Mouse (Mus musculus): ENCODE data around the gene Ints1. TPM values are rescaled to one million over a fixed set of nuclear protein-coding genes. Genes with fewer than 3 reads are reported as not detected.

The Ints1 gene
- polyA plus RNA-seq, 1 experiment = 43.6 TPM

DNA sequence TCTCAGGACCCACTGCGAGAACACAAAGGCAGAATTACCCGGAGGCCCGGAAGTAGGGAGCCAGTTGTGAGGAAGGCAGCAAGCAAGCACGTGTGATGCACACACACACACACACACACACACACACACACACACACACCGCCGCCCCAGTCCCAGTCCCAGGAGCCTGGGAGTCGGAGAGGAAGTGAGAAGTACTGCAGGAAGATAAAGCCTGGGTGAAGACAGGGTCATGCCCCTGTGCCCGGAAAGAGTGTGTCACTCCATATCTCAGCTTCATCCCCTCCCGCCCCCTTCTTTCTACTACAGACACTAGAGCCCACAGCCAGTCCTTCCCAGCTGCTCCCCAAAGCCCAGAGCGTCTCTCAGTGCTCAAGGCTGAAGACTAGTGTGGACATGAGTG lies 73.2 kb downstream of the Ints1 start:
- Histone ChIP-seq H3K27ac (ENCODE audit: insufficient read depth, low read length) (no peak overlapping the region), H3K4me3 (ENCODE audit: insufficient read depth, low read length) (no peak overlapping the region), H3K4me1 (ENCODE audit: control insufficient read depth, insufficient read depth, low read length) (no peaks in the 10 kb centered on the region)
- no peak for TF ChIP-seq CTCF (IDR thresholded peaks at IDR 0.05; ENCODE audit: borderline replicate concordance, insufficient read depth, low read length)
- no peak for TF ChIP-seq POLR2A (IDR thresholded peaks at IDR 0.05; ENCODE audit: low read depth, low read length)

Other genes starting within 250 kb of the Ints1 start
- gene Uncx, start 232.2 kb downstream of the Ints1 start, polyA plus RNA-seq (2011; ENCODE audit: insufficient read length, low read depth, missing spikeins) = 0.33 TPM in 1 of 2 replicates, not detected in the other
- gene Micall2, start 39.3 kb downstream of the Ints1 start, polyA plus RNA-seq (2011; ENCODE audit: insufficient read length, low read depth, missing spikeins) = 13.3 and 17.0 TPM in 2 replicates
- gene Mafk, start 15.8 kb upstream of the Ints1 start, polyA plus RNA-seq (2011; ENCODE audit: insufficient read length, low read depth, missing spikeins) = 12.9 and 17.4 TPM in 2 replicates
- gene Tmem184a, start 44.2 kb upstream of the Ints1 start, polyA plus RNA-seq (2011; ENCODE audit: insufficient read length, low read depth, missing spikeins) = not detected in 2 replicates
- gene Gm26938, start 50.7 kb upstream of the Ints1 start, polyA plus RNA-seq (2011; ENCODE audit: insufficient read length, low read depth, missing spikeins) = not detected in 2 replicates
- gene Psmg3, start 51.2 kb upstream of the Ints1 start, polyA plus RNA-seq (2011; ENCODE audit: insufficient read length, low read depth, missing spikeins) = 15.3 and 15.8 TPM in 2 replicates
- gene Elfn1, start 132.3 kb upstream of the Ints1 start, polyA plus RNA-seq (2011; ENCODE audit: insufficient read length, low read depth, missing spikeins) = 2.1 and 2.7 TPM in 2 replicates